Mouse (Mus musculus) cerebellum, adult 2 months (tissue): Measurements from ENCODE around the gene Tigd3. TPM values are rescaled to one million over a fixed set of nuclear protein-coding genes. Genes with fewer than 3 reads are reported as not detected.
A peak's percentile ranks its signal among the peaks of the same experiment; 100 is the strongest.
"Not testable (repeated sequence)": the region's sequence is repeated elsewhere in the genome, so short reads cannot be mapped to it uniquely, and the experiment has no call there.

ENCODE experiments used
- DNase-seq, 2 experiments: peaks; one replicate each; pipeline ENCODE4 v3.0.0; 2021
- H3K27ac ChIP-seq: fragments of 200-500 bp; 2 replicates; pipeline ENCODE4 v1.5.1; 2012; ENCODE audit warnings: low read length, control low read depth, inconsistent platforms; ENCODE audit not compliant: insufficient read depth
- H3K27me3 ChIP-seq: fragments of 200-500 bp; 2 replicates; pipeline ENCODE4 v1.6.1; 2012; ENCODE audit warnings: inconsistent platforms, mild to moderate bottlenecking, low read length, moderate library complexity; ENCODE audit not compliant: control insufficient read depth, insufficient read depth
- H3K4me1 ChIP-seq: fragments of 200-500 bp; 2 replicates; pipeline ENCODE4 v1.6.1; 2011; ENCODE audit warnings: low read length; ENCODE audit not compliant: control insufficient read depth, insufficient read depth
- H3K4me3 ChIP-seq: fragments of 200-500 bp; replicated peaks from 2 replicates; pipeline ENCODE3; 2011; ENCODE audit warnings: mild to moderate bottlenecking, low read depth, low read length, control low read depth; ENCODE audit not compliant: insufficient read depth
- CTCF ChIP-seq: fragments of 200-500 bp; IDR thresholded peaks from 2 replicates; pipeline ENCODE4 v1.5.1; 2011; ENCODE audit warnings: low read depth, mild to moderate bottlenecking, control low read depth, low read length, moderate library complexity, borderline replicate concordance; ENCODE audit not compliant: insufficient read depth
- POLR2A ChIP-seq: fragments of 200-500 bp; IDR thresholded peaks from 2 replicates; pipeline ENCODE4 v1.6.1; 2011; ENCODE audit warnings: low read length, control low read depth, borderline replicate concordance; ENCODE audit not compliant: insufficient read depth
- WGBS: fragments of 180-500 bp; shearing (Covaris S2); methylation state at CpG from one replicate; pipeline ENCODE4 v1.1.7; 2018; 5-methylcytosine and 5-hydroxymethylcytosine counted together
- polyA plus RNA-seq: library from polyadenylated mRNA; depleted of rRNA; stranded (reverse); fragments of >200 nt; gene quantifications from 2 replicates; pipeline ENCODE4 v1.2.3, GENCODE M21; 2012

Tigd3 gene
- polyA plus RNA-seq, 1 experiment = 5.1 TPM

GRCm38 (mm10) chr19:5891521-5892258 is 2.3 kb downstream of the Tigd3 start:
- Histone ChIP-seq H3K4me1 (peaks cover 3% of the 10 kb centered on the region; the same call in 1 of the 2 replicates), H3K4me3 (no peak overlapping the region), H3K27ac (no peak overlapping the region), H3K27me3 (no peaks in the 10 kb centered on the region)
- no peak for TF ChIP-seq CTCF
- no peak for TF ChIP-seq POLR2A
- 67% methylated on average over 12 of the region's 12 CpGs for WGBS
- DNase-seq = no peak

- WGBS = 67% methylated on average over 4 of the region's 4 CpGs
- Histone ChIP-seq H3K4me1 (peaks cover 3% of the 10 kb centered on the region; the same call in 1 of the 2 replicates), H3K4me3 (no peak overlapping the region), H3K27me3 (no peaks in the 10 kb centered on the region), H3K27ac (no peak overlapping the region)
- TF ChIP-seq POLR2A (no peak), CTCF (no peak)
- DNase-seq = no peak
Measured at GRCm38 (mm10) chr19:5889211-5889610, 4.7 kb downstream of the Tigd3 start.

- Histone ChIP-seq H3K27me3 (no peaks in the 10 kb centered on the region), H3K4me3 (no peak overlapping the region), H3K27ac (no peak overlapping the region), H3K4me1 (no peaks in the 10 kb centered on the region)
- TF ChIP-seq POLR2A (no peak), CTCF (no peak)
- DNase-seq = no peak
- 89% methylated on average over 3 of the region's 3 CpGs for WGBS
Measured at GRCm38 (mm10) chr19:5887234-5887815, 6.6 kb downstream of the Tigd3 start.

GRCm38 (mm10) chr19:5885838-5886237 is 8.1 kb downstream of the Tigd3 start:
- Histone ChIP-seq H3K4me1 (no peaks in the 10 kb centered on the region), H3K4me3 (no peak overlapping the region), H3K27me3 (no peaks in the 10 kb centered on the region), H3K27ac (no peak overlapping the region)
- no peak for TF ChIP-seq POLR2A
- peak; percentile 15; the same call in 1 of the 2 replicates for TF ChIP-seq CTCF
- no peak for DNase-seq
- 57% methylated on average over 4 of the region's 4 CpGs for WGBS

- WGBS = 60% methylated on average over 1 of the region's 1 CpGs
- Histone ChIP-seq H3K4me1 (no peaks in the 10 kb centered on the region), H3K27ac (no peak overlapping the region), H3K4me3 (no peak overlapping the region), H3K27me3 (no peaks in the 10 kb centered on the region)
- TF ChIP-seq CTCF (no peak), POLR2A (no peak)
- DNase-seq = no peak
Measured at GRCm38 (mm10) chr19:5883935-5884334, 10.0 kb downstream of the Tigd3 start.

GRCm38 (mm10) chr19:5882079-5882478 is 11.9 kb downstream of the Tigd3 start:
- not testable (repeated sequence) for H3K27me3 ChIP-seq, H3K4me1 ChIP-seq, DNase-seq, H3K27ac ChIP-seq, H3K4me3 ChIP-seq
- WGBS = 55% methylated on average over 5 of the region's 5 CpGs

- Histone ChIP-seq H3K4me1 (no peaks in the 10 kb centered on the region), H3K4me3 (no peak overlapping the region), H3K27me3 (no peaks in the 10 kb centered on the region), H3K27ac (no peak overlapping the region)
- DNase-seq = no peak
- WGBS = 98% methylated on average over 6 of the region's 6 CpGs
- TF ChIP-seq POLR2A (no peak), CTCF (no peak)
Measured at GRCm38 (mm10) chr19:5881155-5881554, 12.8 kb downstream of the Tigd3 start.

- H3K27me3 ChIP-seq = no peaks in the 10 kb centered on the region
- 91% methylated on average over 7 of the region's 7 CpGs for WGBS
- no peak overlapping the region for H3K27ac ChIP-seq
- TF ChIP-seq POLR2A (no peak), CTCF (no peak)
- H3K4me3 ChIP-seq = no peak overlapping the region
- H3K4me1 ChIP-seq = peaks cover 4% of the 10 kb centered on the region; the same call in 1 of the 2 replicates
- DNase-seq = no peak
Measured at GRCm38 (mm10) chr19:5879735-5880134, 14.2 kb downstream of the Tigd3 start.
